8 mouse cellular contexts compared by ENCODE assay signal in genomic region chrX:87238191-87238590, GRCm38 (mm10).
DNase-seq lines count a peak whose midpoint lies in the region; ATAC-seq lines count a peak whose summit lies in the region.
"Not testable (repeated sequence)": the region's sequence is repeated elsewhere in the genome, so short reads cannot be mapped to it uniquely, and the experiment has no call there.

No protein-coding gene starts in this region.

- WGBS in intestine, embryonic 14.5 days: 70% methylated on average over 11 of the region's 11 CpGs

- H3K27ac ChIP-seq in intestine, embryonic 14.5 days (ENCODE audit: low read depth): not testable (repeated sequence)

- DNase-seq in 3134 (ENCODE audit: extremely low read depth, insufficient read length, low spot score): peak; percentile 90
- peak; percentile 20 for DNase-seq in adrenal gland, adult 8-10 months
- peak; percentile 85 for DNase-seq in embryo, embryonic 10 days (ENCODE audit: low spot score)
- DNase-seq in gastrocnemius, postnatal 36 days: peak; percentile 41 to 84
- DNase-seq in intestine, embryonic 14.5 days (ENCODE audit: low spot score): peak; percentile 81
- peak; percentile 61 to 75 for DNase-seq in left cerebral cortex, postnatal 25 days (ENCODE audit: low spot score in 2 of 2)
- DNase-seq in mesoderm, embryonic 11.5 days (ENCODE audit: low read depth, low spot score): peak; percentile 100
- DNase-seq in spleen, adult 18-20 months: peak; percentile 46 to 70

- not testable (repeated sequence) for H3K36me3 ChIP-seq in intestine, embryonic 14.5 days (ENCODE audit: control insufficient read depth, insufficient read depth, low read length)

- not testable (repeated sequence) for H3K9me3 ChIP-seq in intestine, embryonic 14.5 days (ENCODE audit: control insufficient read depth, low read length)

- H3K4me3 ChIP-seq in intestine, embryonic 14.5 days (ENCODE audit: low read depth, low read length): not testable (repeated sequence)

- intact Hi-C loops in gastrocnemius, postnatal 36 days (cut with DNase I); left cerebral cortex, postnatal 25 days (cut with DNase I): not testable (repeated sequence)

- not testable (repeated sequence) for H3K9ac ChIP-seq in intestine, embryonic 14.5 days (ENCODE audit: low read length)

- H3K27me3 ChIP-seq in intestine, embryonic 14.5 days (replicated peaks; ENCODE audit: control insufficient read depth, insufficient read depth, low read length): not testable (repeated sequence)

- not testable (repeated sequence) for H3K4me2 ChIP-seq in intestine, embryonic 14.5 days (ENCODE audit: low read length)

- ATAC-seq in intestine, embryonic 14.5 days (replicated peaks; ENCODE audit: low FRiP score, low TSS enrichment, low read depth): not testable (repeated sequence)

- not testable (repeated sequence) for H3K4me1 ChIP-seq in intestine, embryonic 14.5 days (replicated peaks; ENCODE audit: control insufficient read depth, insufficient read depth, low read length)

Comparison
In these comparisons a context has a peak if more than half of its experiments do, and no peak if none do; other contexts are left out.
1. DNase-seq: peak in every context shown above with its lines; median percentile 100 in mesoderm, embryonic 11.5 days; 90 in 3134; 85 in embryo, embryonic 10 days; 81 in intestine, embryonic 14.5 days; 68 in left cerebral cortex, postnatal 25 days; 62 in gastrocnemius, postnatal 36 days; 58 in spleen, adult 18-20 months; 20 in adrenal gland, adult 8-10 months.